Mouse (Mus musculus) brain, embryonic 14.5 days (tissue): ENCODE results near the gene Copz1. TPM values are rescaled to one million over a fixed set of nuclear protein-coding genes. Genes with fewer than 3 reads are reported as not detected.
"Not testable (repeated sequence)": the region's sequence is repeated elsewhere in the genome, so short reads cannot be mapped to it uniquely, and the experiment has no call there.

ENCODE experiments used
- DNase-seq: peaks from one replicate; pipeline ENCODE4 v3.0.0-alpha.2; 2011; ENCODE audit warnings: low read depth
- CTCF ChIP-seq: fragments of 200-500 bp; IDR thresholded peaks from 2 replicates; pipeline ENCODE4 v1.5.1; 2012; ENCODE audit warnings: inconsistent platforms, mild to moderate bottlenecking, moderate library complexity, borderline replicate concordance; ENCODE audit not compliant: insufficient read depth, insufficient read length; ENCODE audit errors: extremely low read depth
- POLR2A ChIP-seq: fragments of 200-500 bp; IDR thresholded peaks from 2 replicates; pipeline ENCODE4 v1.6.1; 2012; ENCODE audit warnings: mild to moderate bottlenecking, inconsistent platforms, borderline replicate concordance; ENCODE audit not compliant: poor library complexity, insufficient read depth, insufficient read length, severe bottlenecking; ENCODE audit errors: extremely low read depth
- polyA plus RNA-seq: library from polyadenylated mRNA; depleted of rRNA; stranded (reverse); fragments of >200 nt; gene quantifications from 2 replicates; pipeline ENCODE4 v1.2.3, GENCODE M21; 2012

Copz1 gene
- polyA plus RNA-seq, 1 experiment, result 165 TPM

DNA sequence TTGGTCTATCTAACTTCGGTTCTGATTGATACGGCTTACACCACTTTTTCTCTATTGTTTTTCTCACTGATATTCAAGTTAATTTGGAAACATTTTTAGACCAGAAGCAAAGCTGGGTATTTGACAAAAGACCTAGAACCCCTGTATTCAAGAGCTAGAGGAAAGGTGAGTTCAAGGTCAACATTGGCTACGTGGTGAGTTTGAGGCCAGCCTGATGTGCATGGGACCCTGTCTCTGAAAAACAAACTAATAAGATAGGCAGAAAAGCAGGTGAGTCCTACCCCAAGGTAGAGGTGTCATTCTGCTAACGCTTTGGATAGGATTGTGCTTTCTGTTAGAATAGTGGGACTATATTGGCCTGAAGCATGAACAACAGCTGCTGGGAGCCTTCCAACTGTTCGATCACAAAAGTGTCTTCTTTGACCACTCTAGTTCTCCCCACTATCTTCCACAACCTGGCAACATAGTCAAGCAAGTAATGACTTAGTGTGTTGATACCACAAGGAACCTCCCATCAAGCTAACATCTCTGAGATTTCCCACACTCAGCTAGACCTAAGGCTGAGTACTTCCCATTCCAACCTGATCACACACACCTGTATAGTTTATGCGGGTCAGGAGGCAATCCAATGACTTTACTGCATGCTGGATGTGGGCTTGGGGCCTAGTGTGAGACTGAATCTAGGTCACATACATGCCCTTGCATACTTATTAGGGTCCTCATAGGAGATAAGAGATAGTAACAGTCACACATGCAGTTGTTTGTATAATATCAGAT, 16.1 kb upstream of the Copz1 start:
- no peak for TF ChIP-seq CTCF
- TF ChIP-seq POLR2A, result no peak
- DNase-seq, result no peak

DNA sequence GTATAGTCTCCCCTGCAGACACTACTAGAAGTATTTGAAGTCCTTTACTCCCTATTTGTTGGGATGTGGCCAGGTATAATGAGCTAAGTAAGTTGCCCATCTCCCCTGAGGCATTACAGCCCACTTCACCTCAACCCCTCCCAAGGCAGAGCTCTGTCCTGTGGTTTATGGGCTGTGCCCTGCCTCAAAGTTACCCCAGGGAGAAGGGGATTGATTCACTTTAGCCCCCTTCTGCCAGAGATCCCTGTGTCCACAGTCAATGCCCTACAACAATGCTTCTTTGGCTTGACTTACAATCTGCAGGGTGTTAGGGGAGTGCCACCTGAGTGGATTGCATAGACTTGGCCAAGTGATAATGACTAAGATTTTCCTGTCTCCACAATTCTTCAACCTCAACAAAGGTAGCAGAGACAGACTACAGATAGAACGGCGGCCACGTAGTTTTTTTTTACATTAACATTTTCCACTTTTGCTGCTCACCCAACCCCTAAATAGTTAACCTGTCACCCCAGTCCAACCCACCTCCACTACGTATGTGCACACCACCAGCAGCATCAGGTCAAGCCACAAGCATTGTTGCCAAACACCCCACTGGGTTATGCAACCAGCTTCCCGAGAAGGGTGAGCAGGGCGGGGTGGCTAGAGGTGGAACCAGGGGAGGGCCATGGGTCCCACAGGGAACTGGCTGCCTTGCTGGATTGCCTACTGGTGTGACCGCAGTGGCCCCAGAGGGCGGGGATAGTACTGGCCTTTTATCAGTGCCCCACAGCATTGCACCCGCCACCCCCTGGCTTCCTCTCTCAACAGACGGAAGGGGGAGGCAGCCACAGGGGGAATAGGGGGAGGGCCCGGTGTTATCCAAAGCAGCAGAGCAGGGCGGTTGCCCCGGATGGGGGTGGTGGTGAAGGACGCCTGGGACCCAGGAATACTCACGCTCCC, 14.5 kb upstream of the Copz1 start, which contains the start of gene Nfe2:
Gene Nfe2 (minus strand): TSS at position 614 of the 939 bp plus-strand sequence.
- TF ChIP-seq POLR2A, result no peak
- no peak for TF ChIP-seq CTCF
- no peak for DNase-seq

DNA sequence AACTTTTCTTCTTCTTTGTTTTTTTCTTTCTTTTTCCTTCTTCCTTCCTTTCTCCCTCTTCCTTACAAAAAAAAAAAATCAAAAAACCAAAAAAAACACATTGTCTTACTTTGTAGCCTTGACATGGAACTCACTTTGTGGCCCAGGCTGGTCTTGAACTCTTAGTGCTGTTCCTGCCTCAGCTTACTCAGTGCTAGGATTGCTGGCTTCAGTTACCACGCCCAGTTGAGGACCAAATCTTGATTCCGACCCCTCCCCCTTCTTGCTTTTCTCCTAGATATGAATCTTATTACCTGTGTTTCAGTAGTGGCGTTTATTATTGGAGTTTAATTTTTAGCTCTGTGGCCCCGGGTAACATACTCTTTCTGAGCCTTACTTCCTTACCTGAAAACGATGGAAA, 13.4 kb upstream of the Copz1 start:
- TF ChIP-seq POLR2A (no peak), CTCF (no peak)
- no peak for DNase-seq

DNA sequence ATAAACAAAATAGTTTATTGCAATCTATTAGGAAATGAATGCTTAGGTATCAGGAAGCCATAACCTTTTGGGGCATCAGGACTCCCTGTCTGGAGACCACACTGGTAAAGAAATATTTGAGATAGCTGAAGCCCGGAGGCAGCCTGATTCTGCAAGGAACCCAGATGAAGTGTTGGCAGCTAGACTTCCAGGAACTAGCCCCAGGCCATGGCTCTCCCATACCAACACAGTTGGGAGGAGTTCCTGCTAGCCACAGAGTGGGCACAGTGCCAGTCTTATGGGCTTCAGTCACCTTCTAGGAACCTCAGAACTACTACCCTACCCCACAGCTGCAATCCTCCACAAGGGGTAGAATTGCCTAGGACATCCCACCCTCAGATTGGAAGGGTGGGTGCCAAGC, 12.5 kb upstream of the Copz1 start:
- no peak for DNase-seq
- TF ChIP-seq POLR2A, result no peak
- TF ChIP-seq CTCF, result no peak

DNA sequence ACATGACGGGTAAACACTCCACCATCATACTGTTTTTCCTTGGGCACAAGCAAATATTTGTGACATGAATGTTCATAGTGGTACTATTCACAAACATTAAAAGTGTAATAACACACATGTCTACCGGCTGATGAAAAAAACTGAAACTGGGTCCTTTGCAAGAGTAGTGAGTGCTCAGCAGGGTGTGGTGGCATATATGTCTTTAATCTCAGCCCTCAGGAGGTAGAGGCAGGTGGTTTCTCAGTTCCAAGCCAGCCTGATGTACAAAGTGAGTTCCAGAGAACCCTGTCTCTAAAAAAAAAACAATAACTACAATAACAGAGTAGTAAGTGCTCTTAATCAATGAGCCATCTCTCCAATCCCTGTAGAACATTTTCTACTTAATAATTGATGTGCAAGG, 7.7 kb upstream of the Copz1 start:
- no peak for DNase-seq
- TF ChIP-seq CTCF, result no peak

DNA sequence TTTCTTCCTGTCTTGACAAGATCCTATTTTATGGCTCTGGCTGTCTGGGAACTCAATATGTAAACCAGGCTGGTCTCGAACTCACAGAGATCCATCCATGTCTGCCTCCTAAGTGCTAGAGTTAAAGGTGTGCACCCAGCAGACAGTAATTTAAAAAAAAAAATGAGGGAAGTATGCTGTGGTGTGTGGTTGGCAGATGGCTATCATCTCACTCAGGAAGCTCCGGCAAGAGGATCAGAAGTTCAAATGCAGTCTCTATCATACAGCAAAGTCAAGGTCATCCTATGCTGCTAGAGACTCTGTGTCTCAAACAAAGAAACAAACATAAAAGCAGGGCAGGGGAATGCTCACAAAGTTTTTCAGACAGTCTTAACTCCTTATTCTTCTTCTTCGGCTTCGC, 3.6 kb upstream of the Copz1 start:
- TF ChIP-seq CTCF, result no peak
- TF ChIP-seq POLR2A, result no peak
- no peak for DNase-seq

DNA sequence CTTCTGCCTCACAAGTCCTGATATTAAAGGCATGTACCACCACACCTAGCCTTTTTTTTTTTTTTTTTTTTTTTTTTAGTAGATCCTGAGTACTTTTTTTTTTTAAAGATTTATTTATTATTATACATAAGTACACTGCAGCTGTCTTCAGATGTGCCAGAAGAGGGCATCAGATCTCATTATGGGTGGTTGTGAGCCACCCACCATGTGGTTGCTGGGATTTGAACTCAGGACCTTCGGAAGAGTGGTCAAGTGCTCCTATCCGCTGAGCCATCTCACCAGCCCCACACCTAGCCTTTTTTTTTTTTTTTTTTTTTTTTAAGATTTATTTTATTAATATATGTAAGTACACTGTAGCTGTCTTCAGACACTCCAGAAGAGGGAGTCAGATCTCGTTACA, 3.4 kb downstream of the Copz1 start:
- DNase-seq, result not testable (repeated sequence)

DNA sequence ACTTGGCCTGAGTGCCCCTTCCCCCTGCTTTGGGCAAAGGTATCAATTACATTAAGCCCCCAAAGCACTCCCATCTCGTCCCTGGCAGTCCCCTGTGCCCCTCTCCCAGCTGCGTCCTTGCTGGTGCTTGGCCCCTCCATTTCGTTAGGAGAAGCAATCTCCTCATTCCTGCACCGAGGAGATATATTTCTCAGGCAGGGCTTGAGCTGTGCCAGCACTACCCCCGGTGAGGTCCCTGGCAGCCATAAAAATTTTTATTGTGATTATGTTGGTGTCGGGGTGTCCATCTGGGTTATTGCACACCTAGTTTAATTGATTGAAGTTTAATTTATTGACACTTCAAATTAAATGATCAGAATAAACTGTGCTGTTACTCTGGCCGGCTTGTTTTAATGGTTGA, 5.4 kb downstream of the Copz1 start:
- TF ChIP-seq POLR2A (no peak), CTCF (no peak)
- no peak for DNase-seq

DNA sequence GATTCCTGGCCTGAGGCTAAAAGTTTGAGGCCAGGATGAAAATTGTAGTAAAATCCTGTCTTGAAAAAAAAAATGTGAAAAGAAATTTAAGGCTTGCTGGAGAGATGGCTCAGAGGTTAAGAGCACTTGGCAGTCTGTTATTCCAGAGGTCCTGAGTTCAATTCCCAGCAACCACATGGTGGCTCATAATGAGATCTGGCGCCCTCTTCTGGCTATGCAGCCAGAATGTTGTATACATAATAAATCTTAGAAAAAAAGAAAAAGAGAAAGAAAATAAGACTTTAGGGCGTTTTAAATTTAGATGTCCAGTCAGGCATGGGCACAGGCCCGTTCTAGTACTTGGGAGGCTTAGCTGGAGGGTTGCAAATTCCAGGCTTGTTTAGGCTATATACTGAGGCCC, 7.2 kb downstream of the Copz1 start:
- DNase-seq, result no peak

DNA sequence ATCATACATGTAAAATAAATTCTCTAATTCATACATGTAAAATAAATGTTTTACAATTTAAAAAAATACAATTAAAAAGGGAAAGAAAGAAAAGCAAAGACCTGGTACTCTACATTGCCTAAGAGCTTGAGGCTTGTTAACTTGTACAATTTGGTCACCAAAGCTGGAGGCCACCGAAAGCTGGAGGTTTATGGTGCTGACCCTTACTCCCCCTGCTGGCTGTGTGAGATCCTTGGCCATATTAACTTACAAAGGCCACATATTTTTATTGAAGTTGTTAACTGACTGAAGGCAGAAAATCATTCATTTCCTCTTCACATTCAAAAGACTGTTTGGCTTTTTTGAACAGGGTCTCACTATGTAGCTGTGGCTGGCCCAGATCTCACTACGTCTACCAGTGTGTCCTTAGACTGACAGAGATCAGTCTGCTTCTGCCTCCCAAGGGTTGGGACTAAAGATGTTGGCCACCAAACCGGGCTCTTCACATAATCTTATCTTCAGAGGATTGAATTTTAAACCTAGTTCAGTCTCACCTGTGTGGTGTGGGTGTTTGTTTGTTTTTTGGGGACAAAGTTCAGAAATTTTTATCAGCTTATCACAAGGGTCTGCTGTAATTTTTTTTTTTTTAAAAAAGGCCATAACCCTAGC, 8.4 kb downstream of the Copz1 start:
- DNase-seq, result peak; percentile 52
- TF ChIP-seq POLR2A, result no peak
- TF ChIP-seq CTCF, result peak; percentile 57; the same call in 1 of the 2 replicates

More for the DNA sequence above, 7.2 kb downstream of the Copz1 start:
- TF ChIP-seq CTCF (no peak), POLR2A (no peak)

DNA sequence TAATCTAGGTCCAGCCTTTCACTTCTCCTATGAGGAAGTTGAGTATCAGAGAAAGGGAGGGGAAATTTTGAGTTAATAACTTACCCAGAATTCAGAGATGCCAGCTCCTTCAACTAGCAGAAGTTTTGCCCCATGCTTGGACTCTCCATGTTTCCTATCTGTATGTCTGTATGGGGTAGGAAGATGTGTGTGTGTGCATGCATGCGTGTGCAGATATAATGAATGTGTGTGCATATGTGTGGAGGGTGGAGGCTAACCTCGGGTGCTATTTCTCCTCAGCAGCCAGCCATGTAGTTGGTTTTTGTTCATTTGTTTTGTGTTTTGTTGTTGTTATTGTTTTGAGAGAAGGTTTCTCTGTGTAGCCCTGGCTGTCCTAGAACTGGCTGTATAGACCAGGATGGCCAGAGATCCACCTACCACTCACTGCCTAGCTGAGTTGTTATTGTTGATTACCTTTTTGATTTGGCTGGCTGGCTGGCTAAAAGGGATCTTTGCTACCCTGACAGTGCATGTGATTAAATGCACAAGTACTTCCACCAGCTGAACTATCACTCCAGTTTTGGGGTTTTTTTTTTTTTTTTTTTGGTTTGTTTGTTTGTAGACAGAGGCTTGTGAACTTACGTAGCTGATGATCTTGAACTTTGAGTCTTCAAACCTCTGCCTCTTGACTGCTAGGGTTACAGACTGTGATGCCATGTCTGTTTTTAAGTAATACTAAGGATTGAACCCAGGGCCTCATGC, 9.1 kb downstream of the Copz1 start:
- TF ChIP-seq POLR2A (no peak), CTCF (no peak)
- DNase-seq, result no peak
